Mouse (Mus musculus) heart, adult 2 months (tissue): ENCODE measurements around the gene Fam163a.

Experiments
- CTCF ChIP-seq: fragments of 200-600 bp; IDR thresholded peaks from 2 replicates; pipeline ENCODE4 v1.8.1; 2022; ENCODE audit warnings: antibody characterized with exemption, mild to moderate bottlenecking, moderate library complexity
- EP300 ChIP-seq: fragments of 200-500 bp; IDR thresholded peaks from 2 replicates; pipeline ENCODE4 v1.6.1; 2011; ENCODE audit warnings: low read depth, low read length, control low read depth; ENCODE audit not compliant: insufficient read depth
- POLR2A ChIP-seq: fragments of 200-500 bp; IDR thresholded peaks from 2 replicates; pipeline ENCODE4 v1.6.1; 2011; ENCODE audit warnings: mild to moderate bottlenecking, low read depth, low read length, control low read depth; ENCODE audit not compliant: insufficient read depth

DNA sequence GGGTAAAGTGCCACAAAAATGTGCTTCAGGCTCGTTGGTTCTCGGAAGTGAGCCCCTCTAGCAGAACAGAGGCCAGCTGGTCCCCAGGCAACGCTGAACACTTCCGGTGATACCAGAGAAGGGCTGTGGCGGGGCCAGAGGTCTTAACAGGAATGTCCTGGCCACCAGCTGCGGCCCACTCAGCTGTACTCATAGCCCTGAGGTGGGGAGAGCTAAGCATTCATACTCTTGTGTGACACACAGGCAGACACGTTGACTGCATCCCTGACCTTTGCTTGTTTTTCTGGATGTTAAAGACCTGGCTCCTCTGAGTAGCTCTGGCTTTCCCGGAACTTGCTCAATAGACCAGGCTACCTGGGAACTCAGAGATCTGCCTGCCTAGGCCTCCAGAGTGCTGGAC lies 130.3 kb downstream of the Fam163a start:
- TF ChIP-seq POLR2A (no peak), CTCF (no peak), EP300 (no peak)
